Mouse (Mus musculus) inflammation-experienced regulatory T-cells, adult 16 weeks (primary cell): ENCODE data around the gene Dlgap5. TPM values are rescaled to one million over a fixed set of nuclear protein-coding genes. Genes with fewer than 3 reads are reported as not detected.

Source experiments
- polyA plus RNA-seq: library from polyadenylated mRNA; unstranded; fragments of 100-300 nt; shearing (Covaris generic); gene quantifications from one replicate; pipeline ENCODE4 v1.2.1, GENCODE M21; 2017

Dlgap5 gene
- polyA plus RNA-seq = 16.3 TPM

GRCm38 (mm10) chr14:47417775-47418665 lies at the start of gene Dlgap5:
TSS of gene Dlgap5 (minus strand) at chr14:47418407.

DNA sequence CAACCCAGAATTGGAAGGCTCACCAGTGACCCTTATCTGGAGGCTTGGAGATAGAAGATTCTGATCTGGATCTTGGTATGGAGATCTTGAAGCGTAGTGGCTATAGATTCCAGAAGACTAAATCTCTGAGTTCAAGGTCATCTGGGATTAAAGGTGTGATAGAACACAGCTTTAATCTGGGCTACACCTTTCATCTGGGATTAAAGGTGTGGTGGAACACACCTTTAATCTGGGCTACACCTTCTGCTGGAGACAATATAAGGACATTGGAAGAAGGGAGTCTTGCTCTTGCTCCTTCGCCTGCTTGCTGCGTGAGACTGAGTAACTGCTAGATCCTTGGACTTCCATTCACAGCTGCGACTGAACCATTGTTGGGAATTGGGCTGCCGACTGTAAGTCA lies 31.9 kb upstream of the Dlgap5 start, which contains the start of gene Fbxo34:
Gene Fbxo34 (plus strand): TSS at position 301 of the 400 bp plus-strand sequence.

GRCm38 (mm10) chr14:47367461-47367860 lies 50.7 kb downstream of the Dlgap5 start, which contains the start of gene Lgals3:
TSS of gene Lgals3 (plus strand) at chr14:47367751.

Other genes with a start within 250 kb of the Dlgap5 start
- gene Gch1, start 229.0 kb downstream of the Dlgap5 start, polyA plus RNA-seq = 7.3 TPM
- 16.6 TPM for gene Wdhd1, start 141.6 kb downstream of the Dlgap5 start, polyA plus RNA-seq
- 11.5 TPM for gene Socs4, start 141.5 kb downstream of the Dlgap5 start, polyA plus RNA-seq
- 77.5 TPM for gene Mapk1ip1l, start 120.1 kb downstream of the Dlgap5 start, polyA plus RNA-seq
- 20.0 TPM for gene Lgals3, start 50.7 kb downstream of the Dlgap5 start, polyA plus RNA-seq
- gene Fbxo34, start 32.0 kb upstream of the Dlgap5 start, polyA plus RNA-seq = 21.7 TPM
- gene Atg14, start 152.2 kb upstream of the Dlgap5 start, polyA plus RNA-seq = 21.0 TPM
- 89.8 TPM for gene Ktn1, start 230.0 kb upstream of the Dlgap5 start, polyA plus RNA-seq